Mouse (Mus musculus) right cerebral cortex, adult 18-20 months (tissue): Measurements from ENCODE around the gene Rbl1.
"Not testable (repeated sequence)": the region's sequence is repeated elsewhere in the genome, so short reads cannot be mapped to it uniquely, and the experiment has no call there.

Experiments used
- DNase-seq: peaks from one replicate; pipeline ENCODE4 v3.0.0; 2022; ENCODE audit warnings: mixed read lengths

Gene Rbl1

DNA sequence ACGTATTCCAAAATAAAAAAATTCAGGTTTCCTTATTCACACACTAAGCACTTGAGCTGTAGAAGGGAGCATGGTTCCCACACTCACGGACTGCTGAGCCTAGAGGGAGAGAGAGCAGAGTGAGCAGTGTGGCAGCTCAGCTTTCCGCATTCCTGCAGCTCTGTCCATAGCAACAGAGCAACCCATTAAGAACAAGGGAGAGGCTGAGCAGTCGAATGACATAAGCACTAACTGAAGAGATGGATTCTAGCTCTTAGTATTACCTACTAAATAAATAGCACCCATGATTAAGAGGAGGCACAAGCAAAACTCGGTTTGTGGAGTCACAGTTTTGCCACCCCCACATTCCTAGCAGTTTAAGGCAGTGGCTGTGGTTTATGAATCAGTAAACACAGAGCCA is 34.2 kb downstream of the Rbl1 start:
- DNase-seq: peak; percentile 6

GRCm38 (mm10) chr2:157166371-157167080 is 37.8 kb downstream of the Rbl1 start:
- peak; percentile 19 for DNase-seq

DNA sequence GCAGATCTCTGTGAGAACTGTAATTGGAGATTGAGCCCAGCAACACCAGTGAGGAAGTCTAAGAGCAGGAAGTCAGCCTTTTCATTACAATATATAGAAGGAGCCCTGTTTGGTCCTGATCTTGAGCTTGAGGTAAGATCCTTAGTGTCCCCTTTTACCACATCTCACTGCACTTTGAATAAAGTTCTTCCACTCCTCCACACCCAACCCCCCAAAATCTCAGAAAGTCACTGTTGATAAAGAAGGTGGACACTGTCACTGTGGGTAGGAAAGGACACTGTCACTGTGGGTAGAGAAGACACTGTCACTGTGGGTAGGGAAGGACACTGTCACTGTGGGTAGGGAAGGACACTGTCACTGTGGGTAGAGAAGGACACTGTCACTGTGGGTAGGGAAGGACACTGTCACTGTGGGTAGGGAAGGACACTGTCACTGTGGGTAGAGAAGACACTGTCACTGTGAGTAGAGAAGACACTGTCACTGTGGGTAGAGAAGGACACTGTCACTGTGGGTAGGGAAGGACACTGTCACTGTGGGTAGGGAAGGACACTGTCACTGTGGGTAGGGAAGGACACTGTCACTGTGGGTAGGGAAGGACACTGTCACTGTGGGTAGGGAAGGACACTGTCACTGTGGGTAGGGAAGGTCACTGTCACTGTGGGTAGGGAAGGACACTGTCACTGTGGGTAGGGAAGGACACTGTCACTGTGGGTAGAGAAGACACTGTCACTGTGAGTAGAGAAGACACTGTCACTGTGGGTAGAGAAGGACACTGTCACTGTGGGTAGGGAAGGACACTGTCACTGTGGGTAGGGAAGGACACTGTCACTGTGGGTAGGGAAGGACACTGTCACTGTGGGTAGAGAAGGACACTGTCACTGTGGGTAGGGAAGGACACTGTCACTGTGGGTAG is 38.8 kb downstream of the Rbl1 start:
- not testable (repeated sequence) for DNase-seq

DNA sequence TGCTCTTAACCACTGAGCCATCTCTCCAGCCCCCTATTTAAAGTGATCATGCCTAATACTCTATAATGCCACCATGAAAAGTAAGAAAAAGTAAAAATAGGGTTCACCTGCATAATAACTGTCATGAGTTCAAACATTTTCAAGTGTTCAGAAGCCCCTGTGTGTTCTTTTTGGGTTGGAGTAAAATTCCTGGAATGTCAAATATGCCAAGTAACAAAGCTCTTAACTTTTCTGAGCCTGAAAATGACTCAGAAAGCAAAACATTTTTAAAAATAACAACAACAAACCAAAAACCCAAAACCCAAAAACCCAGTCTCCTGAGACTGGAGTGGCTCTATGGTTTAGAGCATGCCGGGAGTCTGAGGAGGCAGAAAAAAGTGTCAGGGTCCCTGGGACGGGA is 40.2 kb downstream of the Rbl1 start:
- no peak for DNase-seq

DNA sequence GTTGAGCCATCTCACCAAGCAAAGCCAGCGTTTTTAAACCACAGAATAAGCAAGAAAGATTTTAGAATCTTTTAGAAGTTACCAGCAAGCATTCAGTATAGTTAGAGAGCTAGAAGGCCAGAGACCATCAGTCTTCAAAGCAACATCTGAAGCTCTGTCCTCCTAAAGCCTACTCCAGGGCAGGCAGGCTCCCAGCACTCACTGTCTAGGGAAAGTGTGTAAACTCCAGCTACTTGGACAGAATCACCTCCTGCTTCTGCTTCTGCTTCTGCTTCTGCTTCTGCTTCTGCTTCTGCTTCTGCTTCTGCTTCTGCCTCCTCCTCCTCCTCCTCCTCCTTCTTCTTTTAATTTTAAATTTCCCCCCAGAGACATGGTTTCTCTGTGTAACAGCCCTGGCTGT is 48.3 kb downstream of the Rbl1 start:
- DNase-seq: no peak

DNA sequence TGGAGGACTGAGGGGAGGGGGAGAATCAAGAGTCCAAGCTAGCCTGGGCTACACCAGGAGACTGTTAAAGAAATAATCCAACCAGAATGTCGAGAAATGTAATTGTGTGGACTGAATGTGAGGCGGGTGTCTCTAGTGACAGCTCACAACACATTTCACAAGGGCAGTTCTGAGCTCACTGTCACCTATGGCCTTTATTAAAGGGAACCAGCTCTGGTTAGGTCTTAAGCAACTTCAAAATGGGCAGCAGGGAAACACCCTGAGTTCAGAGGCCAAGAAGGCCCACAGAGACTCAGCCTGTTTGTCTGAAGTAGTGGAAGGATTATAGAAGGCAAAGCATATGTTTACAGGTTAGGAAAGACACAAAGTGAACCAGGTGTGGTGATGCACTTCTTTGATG is 51.1 kb downstream of the Rbl1 start:
- no peak for DNase-seq

- no peak for DNase-seq
Measured at GRCm38 (mm10) chr2:157148417-157148816, 55.9 kb downstream of the Rbl1 start.

- no peak for DNase-seq
Measured at GRCm38 (mm10) chr2:157147397-157148020, 56.8 kb downstream of the Rbl1 start.

DNA sequence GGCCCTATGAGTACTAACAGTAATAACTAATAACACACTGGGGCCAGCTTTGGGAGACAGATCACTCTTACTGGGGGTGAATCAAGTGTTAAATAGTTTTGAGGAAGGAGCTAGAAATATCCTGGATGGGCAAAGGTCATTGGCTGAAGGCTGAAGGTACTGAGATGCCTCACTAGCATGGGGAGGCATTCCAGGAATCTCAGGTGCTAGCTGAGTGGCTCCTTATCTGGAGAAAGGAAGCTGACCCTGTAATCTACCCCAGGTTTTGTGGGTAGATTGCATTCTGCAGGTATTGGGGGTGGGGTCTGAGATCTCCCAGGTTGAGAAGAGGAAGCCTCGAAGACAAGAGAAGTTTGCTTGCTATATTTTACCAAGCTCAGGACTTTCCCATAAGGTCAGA is 59.2 kb downstream of the Rbl1 start:
- no peak for DNase-seq

DNA sequence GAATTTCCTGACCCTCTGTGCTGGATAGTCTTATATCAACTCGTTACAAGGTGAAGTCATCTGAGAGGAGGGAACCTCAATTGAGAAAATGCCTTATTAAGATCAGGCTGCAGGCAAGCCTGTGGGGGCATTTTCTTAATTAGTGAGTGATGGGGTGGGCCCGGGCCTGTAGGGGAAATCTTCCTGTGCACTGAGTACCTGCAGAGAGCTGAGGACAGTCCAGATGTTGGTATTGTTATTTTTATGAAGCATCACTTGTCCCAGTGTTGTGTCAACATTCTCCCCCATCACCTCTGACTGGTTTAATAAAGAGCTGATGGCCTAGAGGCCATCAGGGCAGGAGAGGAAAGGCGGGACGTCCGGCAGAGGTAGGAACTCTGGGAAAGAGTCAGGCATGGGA is 60.2 kb downstream of the Rbl1 start:
- DNase-seq: no peak

GRCm38 (mm10) chr2:157141962-157142361 is 62.4 kb downstream of the Rbl1 start:
- DNase-seq: no peak

DNA sequence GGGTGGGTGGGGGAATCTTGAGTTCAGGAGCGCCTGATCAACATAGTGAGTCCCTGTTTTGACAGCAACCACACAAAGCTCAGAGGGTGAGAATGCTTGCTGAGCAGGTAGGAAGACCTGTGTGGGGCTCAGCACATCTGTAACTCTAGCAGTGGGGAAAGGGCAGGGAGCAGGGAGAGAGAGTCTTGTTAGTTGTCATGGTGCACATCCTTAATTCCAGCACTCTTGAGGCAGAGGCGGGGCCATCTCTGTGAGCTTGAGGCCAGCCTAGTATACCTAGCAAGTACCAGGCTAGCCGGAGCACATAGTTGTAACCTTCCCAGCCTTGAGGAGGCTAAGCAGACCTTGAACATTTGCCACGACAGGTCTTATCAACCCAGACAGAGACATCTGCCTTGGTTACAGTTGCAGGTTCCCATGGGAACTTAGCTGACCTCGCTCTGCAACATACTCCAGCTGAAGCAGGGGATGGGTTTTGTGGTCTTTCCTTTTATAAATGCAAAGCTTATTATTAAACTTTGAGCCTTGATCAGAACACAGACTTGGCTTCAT is 65.0 kb downstream of the Rbl1 start:
- no peak for DNase-seq

- no peak for DNase-seq
Measured at GRCm38 (mm10) chr2:157138808-157139207, 65.5 kb downstream of the Rbl1 start.

- no peak for DNase-seq
Measured at GRCm38 (mm10) chr2:157137959-157138731, 66.2 kb downstream of the Rbl1 start.

GRCm38 (mm10) chr2:157136646-157137045 is 67.7 kb downstream of the Rbl1 start:
- no peak for DNase-seq

DNA sequence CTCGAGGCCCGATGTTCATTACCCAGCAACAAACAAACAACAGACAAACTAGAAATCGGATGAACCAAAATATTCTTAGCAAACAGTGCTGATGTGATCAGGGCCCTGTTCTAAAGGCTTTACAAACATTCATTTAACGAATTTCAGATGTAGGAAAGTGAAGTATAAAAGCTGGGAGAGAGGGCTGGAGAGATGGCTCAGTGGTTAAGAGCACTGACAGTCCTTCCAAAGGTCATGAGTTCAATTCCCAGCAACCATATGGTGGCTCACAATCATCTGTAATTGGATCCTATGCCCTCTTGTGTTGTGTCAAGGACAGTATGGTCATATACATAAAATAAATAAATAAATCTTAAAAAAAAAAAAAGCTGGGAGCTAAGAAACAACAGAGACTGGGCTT is 68.2 kb downstream of the Rbl1 start:
- DNase-seq: no peak

GRCm38 (mm10) chr2:157135529-157136120 is 68.7 kb downstream of the Rbl1 start:
- no peak for DNase-seq

DNA sequence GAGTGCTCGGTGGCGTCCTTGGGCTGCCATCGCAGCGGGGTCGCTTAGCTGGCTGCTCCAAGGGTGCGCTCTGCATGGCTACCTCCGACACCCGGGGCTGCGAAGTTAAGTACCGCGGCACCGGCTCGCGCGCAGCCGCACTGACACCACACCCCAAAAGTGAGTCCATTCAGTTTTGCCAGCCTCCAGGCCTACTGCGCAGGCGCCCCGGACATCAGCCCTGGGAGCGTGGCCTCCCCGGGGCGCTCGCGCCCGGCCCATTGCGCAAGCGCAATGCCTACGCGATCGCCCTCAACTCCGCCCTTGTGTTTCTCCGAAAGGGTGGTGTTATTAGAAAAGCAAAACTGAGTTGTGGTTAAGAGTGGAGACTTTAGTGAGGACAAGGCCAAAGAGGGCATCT is 69.3 kb downstream of the Rbl1 start, which contains the start of gene Samhd1:
Gene Samhd1, minus strand, starts transcription at position 252 of the 400 bp plus-strand sequence.
- peak; percentile 94 for DNase-seq

GRCm38 (mm10) chr2:157134479-157134931 is 69.8 kb downstream of the Rbl1 start:
- no peak for DNase-seq

DNA sequence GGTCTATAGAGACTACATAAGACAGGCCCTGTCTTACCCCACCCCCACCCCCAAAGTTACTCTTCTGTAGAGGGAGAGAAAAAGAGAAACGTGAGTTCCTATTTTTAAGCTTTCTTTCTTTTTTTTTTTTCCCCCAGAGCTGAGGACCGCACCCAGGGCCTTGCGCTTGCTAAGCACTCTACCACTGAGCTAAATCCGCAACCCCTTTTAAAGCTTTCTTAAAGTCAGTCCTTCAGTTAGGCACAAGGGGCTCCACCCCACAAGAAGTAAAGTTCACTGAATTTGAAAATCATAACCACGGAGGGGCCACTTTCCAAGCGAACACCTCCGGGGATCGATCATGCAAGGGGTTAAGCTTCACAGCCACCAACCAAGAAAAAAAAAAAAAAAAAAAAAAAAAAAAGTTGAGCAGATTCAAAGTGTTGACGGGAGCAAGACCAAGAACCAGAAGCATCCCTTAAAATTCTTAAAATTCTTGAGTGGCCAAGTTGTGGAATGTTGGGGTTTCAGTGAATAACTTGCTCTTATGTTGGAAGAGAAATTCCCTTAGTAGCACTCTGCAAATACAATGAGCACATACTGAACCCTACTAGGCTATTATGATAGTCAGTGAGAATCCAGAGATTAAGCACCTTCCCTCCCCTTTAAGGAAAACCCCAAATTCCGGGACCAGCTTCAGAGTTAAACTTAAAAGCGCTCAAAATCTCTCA is 70.4 kb downstream of the Rbl1 start:
- DNase-seq: no peak
